Mouse (Mus musculus) left cerebral cortex, adult 11 months (tissue): ENCODE results near the gene St3gal5.
"Not testable (repeated sequence)": the region's sequence is repeated elsewhere in the genome, so short reads cannot be mapped to it uniquely, and the experiment has no call there.

Source experiments
- DNase-seq: peaks from one replicate; pipeline ENCODE4 v3.0.0; 2022; ENCODE audit warnings: low spot score

The St3gal5 gene

DNA sequence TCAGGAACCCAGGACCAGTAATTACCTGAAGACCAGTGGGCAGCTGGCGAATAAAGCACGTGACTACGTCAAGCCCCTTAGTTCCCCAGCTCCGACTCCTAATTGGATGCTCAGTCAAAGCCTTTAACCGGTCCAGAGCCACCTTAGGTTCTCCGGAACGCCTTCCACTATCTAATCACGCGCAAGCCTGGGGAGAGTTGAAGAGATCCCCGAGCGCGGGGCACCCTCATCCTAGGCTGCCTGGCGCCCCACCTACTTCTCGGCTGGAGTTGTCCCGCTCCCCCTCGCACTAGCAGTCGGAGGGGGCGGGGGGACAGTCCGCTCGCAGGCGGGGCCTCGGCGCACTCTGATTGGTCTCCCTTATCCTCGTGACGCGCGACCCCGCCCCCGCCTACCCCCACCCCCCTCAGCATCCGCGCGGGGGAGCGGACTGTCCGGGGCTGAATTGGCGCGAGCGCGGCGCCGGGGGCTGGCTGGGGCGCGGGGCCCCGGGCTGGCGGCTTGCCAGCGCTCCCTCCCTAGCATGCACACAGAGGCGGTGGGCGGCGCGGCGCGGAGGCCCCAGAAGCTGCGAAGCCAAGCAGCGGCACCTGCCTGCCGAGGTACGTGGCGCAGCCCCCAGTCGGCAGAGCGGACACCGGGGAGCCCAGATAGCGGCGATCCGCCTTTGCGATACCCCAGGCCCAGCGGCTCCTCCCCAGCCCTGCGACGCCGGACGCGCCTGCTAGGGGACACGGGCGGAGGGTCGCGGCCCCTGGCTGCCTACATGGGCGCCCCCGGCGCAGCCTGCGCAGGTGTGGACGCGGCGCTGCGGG is at the start of gene St3gal5:
Gene St3gal5 (plus strand): TSS at position 412 of the 815 bp plus-strand sequence.
- peak; percentile 89 for DNase-seq

DNA sequence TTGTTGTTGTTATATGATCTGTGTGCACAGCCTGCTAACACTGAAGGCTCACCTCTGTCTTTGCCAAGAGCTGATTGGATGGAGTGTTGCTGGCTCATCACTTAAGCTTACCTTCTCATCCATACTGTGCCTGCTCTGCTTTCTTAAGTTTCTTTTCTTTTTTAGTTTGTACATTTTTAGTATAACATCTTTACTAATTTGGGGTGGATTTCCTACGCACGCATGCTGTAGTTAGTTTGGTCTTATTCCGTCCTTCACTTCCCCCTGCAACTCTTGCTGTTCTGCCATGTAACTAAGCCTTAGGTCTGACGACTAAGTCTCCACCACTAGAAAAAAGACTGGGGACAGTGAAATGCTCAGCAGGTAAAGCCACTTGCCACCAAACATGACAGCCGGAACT is 48.7 kb upstream of the St3gal5 start:
- no peak for DNase-seq

DNA sequence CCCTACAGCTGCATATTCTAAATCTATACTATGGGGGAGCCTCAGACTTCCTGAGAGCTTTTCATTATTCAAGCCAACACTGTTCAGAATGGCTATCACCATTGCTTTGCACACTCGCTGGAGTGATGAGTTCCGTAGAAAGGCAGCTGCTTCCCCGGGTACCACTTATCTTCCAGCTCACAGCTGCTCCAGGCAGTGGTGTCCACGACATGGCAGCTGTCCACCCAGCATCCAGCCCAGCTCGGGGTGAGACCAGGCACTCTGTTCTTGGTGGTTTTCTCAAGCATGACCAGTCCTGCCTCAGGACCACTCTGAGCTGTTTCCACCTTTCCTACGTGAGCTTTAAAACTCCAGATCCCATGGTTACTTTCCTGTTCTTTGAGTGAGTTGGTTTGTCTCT is 47.5 kb upstream of the St3gal5 start:
- no peak for DNase-seq

DNA sequence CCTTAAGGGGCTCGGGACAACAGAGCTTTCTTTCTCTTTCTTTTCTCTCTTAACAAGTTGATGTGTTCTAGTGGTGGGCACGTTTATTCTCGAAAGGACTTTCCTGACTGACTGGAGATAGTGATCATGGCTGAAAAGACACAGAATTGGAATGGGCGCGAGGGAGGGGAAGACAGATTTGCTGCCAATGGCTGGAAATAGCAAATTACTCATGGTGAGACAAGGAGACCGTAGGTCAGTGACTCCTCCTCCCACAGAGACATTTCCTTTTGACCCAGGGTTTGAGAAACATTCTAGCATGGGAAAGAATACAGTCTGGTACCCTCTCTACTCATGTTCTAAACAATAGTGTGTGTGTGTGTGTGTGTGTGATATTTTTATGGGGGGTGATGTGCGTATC is 46.6 kb upstream of the St3gal5 start:
- DNase-seq: no peak

DNA sequence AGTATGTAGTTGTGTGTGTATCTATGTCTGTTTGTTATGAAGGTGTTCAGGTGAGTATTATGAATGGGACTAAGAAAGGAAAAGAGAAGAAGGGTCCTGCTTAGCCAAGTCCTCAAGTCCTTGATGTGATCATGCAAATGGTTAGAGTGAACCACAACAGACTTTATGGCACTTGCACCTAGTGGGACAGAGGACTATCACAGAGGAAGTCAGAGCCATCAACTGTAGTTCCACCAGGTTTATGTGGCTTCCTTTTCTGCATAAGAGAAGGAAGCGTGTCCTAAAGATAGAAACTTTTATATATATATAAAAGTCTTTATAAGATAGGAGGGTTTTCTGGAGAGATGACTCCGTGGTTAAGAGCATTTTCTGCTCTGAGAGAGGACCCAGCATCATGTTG is 46.1 kb upstream of the St3gal5 start:
- DNase-seq: no peak

DNA sequence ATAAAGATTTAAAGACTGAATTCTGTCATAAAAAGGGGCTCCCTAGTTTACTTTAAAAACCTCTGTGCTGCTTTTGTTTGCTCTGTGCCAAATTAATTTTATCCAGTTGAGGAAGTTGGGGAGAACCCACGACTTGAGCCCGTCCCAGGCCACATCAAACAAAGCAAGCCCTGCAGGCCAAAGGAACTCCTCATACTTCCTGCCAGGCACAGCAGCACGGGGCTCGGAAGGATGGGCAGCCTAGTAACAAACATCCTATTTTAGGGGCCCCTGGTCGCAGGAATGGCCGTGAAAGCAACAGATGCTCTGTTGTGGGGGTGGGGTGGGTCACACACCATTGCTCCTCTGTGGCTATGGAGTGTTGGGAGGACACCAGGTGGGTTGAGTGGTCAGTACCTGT is 45.6 kb upstream of the St3gal5 start:
- no peak for DNase-seq

DNA sequence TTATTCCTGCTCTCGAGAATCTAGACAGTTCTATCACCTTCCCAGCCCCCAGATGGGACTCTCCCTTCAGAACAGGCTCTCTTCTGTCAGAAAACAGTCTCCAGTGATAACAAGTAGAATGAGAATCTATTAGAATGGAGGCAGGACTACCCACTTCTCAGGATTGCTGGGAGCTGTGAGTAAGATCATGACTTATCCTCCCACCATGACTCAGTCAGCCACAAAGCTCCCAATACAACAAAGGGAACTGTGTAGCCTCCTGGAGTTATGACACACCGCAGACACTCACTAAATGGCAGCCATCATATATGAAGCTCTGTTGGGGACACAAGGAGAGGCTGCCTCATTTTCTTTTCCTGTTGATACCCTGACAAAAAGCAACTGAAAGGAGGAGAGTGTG is 40.8 kb upstream of the St3gal5 start:
- no peak for DNase-seq

DNA sequence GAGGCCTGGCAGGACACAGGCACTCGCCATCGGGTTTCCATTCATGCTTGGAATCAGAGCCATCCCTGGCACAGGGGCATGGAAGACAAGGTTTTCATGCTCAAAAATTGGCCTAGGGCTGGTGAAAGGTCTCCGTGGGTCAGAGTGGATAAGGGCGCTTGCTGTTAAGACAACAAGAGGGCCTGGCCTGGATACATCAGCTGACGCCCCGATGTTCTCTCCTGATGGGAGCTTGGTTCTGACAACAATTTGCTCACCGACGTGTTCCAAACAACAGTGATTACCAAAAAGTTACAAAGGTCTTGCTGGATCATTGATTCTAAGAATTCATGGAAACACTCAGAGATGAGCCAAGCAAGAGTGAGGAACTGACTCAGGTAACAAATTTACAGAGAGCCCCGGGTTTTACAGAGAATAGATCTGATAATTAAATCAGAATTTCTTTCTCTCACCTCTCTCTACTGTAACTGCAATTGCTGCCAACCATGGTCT is 38.9 kb upstream of the St3gal5 start:
- DNase-seq: no peak

DNA sequence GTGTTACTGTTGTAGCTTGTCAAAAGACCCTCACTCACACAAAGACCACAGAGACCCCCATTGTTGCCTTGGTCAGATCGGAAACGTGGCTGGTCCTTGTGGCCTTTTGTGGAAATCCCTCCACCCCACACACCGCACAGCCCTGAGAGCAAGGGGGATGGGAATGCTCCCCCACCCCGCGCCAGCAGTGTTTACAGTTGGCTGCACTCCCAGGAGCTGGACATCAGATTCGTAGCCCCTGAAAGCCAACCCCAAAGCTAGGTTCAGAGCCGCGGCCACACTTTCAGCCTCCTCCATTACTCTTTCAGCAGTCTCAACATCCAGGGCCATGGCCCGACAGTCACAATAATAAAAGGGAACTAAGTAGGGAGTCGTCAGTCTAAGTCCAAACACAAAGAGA is 36.7 kb upstream of the St3gal5 start:
- DNase-seq: not testable (repeated sequence)

DNA sequence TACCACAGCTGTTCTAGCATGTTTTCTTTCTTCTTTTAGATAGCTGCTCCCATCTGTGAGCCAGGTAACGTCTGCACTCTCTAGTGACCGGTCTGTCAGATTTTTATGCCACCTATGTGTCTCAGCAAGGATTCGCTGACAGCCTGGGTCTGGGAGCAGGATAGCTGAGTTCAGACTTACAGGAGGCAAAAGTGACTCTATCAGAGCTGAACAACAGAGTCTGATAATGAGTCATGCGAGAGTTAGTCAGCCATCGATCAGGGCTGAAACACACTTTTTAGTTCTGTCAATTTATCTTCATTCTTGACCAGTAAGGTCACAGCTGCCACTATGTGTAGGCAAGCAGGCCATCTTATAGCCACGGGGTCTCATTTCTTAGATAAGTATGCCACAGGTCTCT is 33.7 kb upstream of the St3gal5 start:
- no peak for DNase-seq

DNA sequence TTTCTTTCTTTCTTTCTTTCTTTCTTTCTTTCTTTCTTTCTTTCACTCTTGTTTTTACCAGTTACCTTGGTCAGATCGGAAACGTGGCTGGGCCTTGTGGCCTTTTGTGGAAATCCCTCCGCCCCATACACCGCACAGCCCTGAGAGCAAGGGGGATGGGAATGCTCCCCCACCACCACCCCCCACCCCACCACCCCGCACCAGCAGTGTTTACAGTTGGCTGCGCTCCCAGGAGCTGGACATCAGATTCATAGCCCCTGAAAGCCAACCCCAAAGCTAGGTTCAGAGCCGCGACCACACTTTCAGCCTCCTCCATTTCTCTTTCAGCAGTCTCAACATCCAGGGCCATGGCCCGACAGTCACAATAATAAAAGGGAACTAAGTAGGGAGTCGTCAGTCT is 31.4 kb upstream of the St3gal5 start:
- no peak for DNase-seq

DNA sequence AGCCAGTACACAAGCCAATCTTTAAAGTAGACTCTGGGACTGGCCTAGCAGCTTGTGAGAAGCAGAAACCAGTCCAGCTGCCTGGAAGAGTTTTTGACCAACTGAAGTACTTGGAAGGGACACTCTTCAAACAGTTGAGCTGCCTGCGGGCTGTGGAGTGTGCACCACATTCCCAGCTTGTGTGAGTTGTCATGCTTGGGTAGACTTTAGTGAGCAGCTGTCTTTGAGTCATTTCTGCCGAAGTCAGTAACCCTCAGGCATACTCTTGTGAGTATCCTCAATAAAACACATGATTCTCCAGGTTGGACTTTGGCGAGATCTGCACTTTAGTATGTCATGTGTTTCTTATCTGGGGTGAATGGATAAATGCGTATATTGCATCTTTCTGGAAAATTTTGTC is 29.0 kb upstream of the St3gal5 start:
- DNase-seq: no peak

DNA sequence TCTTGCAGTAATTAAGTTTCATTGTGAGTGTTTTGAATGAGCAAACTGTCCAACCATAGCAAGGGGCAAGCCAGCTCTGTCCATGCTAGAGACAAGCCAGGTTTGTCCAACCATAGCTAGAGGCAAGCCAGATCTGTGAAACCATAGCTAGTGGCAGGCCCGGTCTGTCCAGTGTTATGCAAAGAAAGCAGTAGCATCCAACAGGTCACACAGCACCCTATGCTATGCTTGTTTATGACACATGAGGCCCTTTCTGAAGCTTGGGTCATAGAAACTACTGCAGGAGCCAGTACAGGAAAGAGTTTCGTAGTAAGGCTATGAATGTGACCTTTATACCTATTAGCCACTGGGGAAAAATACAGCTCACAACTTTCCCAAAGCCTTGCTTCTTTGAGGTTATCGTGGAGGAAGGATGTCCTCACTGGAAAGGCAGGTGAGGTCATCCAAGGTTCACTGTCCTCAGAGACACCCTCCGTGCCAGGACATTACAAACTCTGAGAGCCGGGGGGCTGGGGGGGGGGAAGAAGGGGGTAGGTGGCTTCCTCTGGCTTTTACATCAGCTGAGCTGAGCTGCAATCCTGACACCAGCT is 26.0 kb upstream of the St3gal5 start:
- no peak for DNase-seq

DNA sequence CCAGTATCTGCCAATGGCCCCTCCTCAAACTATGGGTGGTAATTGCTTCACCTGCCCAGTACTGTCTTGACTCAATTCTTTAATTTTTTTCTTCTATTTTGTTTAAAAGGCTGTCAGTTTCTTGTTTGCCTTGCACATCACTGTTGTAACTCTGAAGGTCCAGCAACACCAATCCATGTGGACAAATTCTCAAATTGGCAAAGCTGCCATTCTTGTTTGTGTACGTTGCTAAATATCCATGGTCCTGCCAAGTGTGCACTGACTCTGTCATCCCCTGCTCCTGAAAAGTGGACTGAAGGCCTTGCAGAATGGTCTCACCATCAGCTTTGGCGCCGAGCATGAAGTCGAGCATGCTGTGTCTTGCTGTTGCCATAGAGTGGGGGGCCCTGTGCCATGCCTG is 23.6 kb upstream of the St3gal5 start:
- DNase-seq: no peak

DNA sequence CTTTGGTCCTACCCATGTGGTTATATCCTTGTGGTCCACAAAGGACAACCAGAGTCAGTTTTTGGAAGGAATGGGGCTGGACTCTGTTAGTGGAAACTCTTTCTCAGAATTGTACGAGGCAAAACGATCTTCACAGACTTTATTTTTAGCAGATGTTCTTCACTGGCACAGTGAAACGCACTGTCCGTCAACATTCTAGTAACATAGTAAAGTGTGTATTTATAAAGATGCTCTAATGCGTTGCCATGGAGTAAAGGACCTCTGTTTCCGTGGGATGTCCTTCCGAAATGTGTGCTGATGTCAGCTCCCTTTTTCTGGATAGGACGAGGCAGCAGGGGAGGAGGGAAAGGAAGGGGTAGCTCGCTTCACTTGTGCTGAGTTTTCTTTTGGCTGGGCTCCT is 20.9 kb upstream of the St3gal5 start:
- no peak for DNase-seq

DNA sequence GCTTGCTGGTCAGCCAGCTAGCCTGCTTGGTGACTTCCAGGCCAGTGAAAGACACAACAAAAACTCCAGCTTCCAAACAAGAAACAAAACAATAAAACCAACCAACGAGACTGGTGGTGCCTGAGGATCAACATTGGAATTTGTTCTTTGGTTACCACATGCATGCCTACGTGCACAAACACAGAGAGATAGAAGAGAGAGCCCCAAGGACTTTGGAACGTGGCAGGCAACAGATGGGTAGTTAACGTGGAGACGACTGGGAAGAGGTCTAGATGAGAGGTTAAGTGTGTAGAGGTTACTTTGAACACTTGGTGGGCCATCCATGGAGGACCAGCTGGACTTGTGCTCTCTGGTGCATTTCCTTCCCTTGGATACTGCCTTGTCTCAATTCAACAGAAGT is 19.2 kb upstream of the St3gal5 start:
- DNase-seq: no peak

DNA sequence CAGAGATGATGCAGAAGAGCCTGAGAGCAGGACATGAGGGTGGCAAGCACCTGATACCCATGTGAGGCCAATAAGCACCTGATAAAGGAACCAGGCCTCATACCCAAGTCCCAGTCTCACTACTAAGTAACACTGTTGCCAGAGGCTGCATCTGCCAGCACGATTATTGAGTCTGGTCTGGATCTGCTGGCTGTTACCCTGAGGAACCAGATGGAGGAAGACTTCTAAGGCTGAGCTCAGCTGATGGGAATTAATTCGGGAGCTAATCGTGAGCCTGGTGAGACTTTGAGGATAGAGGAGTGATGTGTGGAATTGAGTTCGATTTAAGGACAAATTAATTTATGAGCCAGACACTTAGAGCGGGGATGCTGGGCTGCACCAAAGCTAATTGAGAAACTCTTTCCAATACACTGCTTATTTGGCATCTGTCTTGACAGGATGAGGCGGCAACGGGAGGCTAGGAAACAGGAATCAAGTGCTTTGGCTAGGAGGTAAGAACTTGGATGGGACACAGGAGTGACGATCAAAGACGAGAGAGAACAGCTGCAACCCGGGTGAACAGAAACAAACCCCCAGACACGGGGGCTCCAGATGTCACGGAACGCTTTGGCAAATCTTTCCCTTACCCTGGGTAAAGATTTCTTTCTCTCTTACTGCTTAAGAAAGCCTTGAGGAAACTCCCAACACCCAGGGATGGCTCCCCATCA is 15.9 kb upstream of the St3gal5 start:
- no peak for DNase-seq

DNA sequence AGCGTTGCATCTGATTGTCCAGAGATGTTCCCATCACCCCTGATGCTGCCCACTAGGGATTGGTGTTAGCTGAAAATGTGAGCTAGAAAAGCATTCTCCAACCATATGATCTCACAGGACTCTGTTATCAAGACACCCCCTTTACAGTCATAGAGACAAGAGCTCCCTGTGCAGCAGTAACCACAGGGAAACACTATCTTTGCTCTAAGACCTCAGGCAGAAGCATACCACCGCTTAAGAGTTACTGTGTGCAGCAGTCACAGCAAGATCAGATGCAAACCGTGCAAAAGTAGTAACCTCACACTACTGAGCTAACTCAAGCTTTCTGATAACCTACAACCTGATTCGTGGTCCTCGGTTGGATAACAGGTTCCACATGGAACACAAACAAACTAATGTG is 10.0 kb upstream of the St3gal5 start:
- DNase-seq: no peak

DNA sequence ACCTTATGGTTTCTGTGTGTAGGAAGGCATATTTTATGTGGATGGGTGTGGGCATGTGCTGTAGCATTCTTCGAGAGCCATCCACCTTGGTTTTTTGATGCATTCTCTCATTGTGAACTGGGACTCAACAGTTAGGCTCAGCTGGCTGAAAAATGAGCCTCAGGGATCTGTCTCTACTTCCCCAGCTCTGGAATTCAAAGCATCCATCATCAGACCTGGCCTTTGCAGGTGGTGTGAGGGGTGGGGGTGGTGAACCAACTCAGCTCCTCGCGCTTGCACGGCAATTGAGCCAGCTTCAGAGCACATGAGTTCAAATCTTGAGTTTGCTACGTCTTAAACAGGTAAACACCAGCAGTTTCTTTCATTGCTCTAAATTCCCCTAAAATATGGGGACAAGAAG is 7.5 kb upstream of the St3gal5 start:
- no peak for DNase-seq

DNA sequence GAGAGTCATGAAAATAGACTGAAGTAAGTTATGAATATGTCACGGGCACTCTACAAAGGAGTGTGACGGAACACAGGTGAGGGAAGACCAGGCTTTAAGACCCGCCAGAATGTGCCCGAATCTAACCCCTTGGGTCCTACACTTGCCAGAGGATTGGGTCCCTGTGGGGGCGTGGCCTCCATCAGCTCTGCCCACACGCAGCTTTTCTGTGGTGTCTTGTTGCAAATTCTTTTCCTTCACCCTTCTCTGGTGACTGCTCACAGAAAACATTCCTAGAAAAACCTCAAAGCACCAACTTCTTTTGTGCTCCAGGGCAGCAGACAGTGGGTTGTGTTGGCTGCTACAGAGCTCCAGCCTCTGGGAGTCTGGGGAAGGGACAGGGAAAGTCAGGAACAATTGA is 6.4 kb upstream of the St3gal5 start:
- DNase-seq: no peak

DNA sequence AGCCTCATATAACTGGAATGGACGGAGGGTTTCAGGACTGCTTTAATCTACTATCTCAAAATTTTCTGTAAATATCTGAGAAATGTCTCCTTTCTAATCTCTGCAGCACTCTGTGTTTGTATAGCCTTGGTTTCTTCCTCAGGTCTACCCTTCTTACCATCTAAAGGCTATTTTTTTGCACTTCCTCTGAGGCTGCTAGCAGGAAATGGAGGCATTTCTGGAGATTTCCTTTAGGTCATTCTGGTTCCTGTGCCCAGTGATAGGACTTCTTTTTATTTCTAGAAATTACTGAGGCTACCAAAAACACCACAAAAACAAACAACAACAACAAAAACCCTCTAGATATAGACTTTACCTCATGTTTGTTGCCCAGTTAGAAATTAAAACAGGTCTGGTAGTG is 4.3 kb upstream of the St3gal5 start:
- DNase-seq: no peak

DNA sequence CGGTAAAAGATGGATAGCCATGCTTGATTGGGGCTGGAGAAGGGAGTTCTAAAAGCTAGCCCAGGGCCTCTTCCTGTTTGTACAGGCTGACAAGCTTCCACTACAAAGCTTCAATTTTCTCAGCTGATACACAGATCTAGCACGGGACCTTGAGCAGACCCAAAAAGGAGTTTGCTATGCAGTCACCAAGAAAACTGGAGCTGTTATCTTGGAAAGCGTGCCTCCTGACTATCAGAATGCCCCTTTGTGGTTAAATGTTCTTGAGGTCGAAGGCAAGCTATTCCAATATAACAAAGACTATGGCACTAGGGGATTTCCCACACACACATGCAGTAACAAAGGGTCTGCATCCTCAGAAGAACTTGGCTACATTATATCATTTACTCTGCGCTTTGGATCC is 1.2 kb upstream of the St3gal5 start:
- DNase-seq: no peak

DNA sequence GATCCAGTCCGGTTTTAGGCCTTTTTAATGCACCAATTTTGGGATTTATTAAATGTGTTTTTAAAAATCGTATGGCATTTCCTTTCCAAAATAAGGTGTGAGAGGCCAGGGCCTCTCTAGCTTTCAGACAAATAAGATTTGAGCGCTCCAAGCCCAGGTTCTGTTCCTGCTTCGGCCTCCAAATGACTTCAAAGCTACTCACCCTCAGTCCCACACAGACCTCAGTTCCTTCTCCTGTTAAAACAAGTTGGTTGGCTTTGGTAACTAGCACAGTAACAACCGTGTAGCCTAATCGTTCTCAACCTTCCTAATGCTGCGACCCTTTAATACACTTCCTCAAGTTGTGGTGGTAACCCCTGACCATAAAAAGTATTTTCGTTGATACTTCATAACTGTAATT is 723 bp upstream of the St3gal5 start:
- no peak for DNase-seq
